Mouse (Mus musculus) C2C12 (cell line): ENCODE results near the gene Adcyap1r1. TPM values are rescaled to one million over a fixed set of nuclear protein-coding genes. Genes with fewer than 3 reads are reported as not detected.

ENCODE experiments used
- H3K27me3 ChIP-seq: one replicate; pipeline ENCODE4 v1.6.1; 2011; ENCODE audit not compliant: control insufficient read depth, insufficient read depth, insufficient read length
- H3K36me3 ChIP-seq: one replicate; pipeline ENCODE4 v1.6.1; 2011; ENCODE audit not compliant: control insufficient read depth, insufficient read depth
- H3K4me3 ChIP-seq: one replicate; pipeline ENCODE4 v1.5.1; 2011; ENCODE audit warnings: mild to moderate bottlenecking, control low read depth; ENCODE audit not compliant: poor library complexity, insufficient read depth, severe bottlenecking
- H3K79me2 ChIP-seq: one replicate; pipeline ENCODE4 v1.6.1; 2011; ENCODE audit not compliant: control insufficient read depth, insufficient read depth
- H3K79me3 ChIP-seq: one replicate; pipeline ENCODE4 v1.6.1; 2011; ENCODE audit warnings: low read depth, control low read depth
- H3ac ChIP-seq: one replicate; pipeline ENCODE3; 2011; ENCODE audit warnings: low read depth; ENCODE audit not compliant: control insufficient read depth, insufficient read length
- CEBPB ChIP-seq: IDR thresholded peaks from one replicate; pipeline ENCODE4 v1.6.1; 2011; ENCODE audit warnings: low read depth, mild to moderate bottlenecking, control low read depth, moderate library complexity
- CTCF ChIP-seq: IDR thresholded peaks from one replicate; pipeline ENCODE4 v1.5.1; 2011; ENCODE audit not compliant: control insufficient read depth, insufficient read depth, insufficient read length
- FOSL1 ChIP-seq: IDR thresholded peaks from one replicate; pipeline ENCODE4 v1.8.0; 2011; ENCODE audit warnings: mild to moderate bottlenecking, low read length; ENCODE audit not compliant: poor library complexity, insufficient read depth, severe bottlenecking
- MAX ChIP-seq: IDR thresholded peaks from one replicate; pipeline ENCODE4 v1.6.1; 2011; ENCODE audit warnings: mild to moderate bottlenecking, control low read depth
- MYOD1 ChIP-seq: IDR thresholded peaks from one replicate; pipeline ENCODE4 v1.6.1; 2011; ENCODE audit warnings: low read depth; ENCODE audit not compliant: control insufficient read depth, insufficient read length
- MYOG ChIP-seq: IDR thresholded peaks from one replicate; pipeline ENCODE4 v1.6.1; 2011; ENCODE audit not compliant: control insufficient read depth, insufficient read length; ENCODE audit errors: extremely low read depth
- USF1 ChIP-seq: IDR thresholded peaks from one replicate; pipeline ENCODE4 v1.6.1; 2011; ENCODE audit warnings: low read depth, mild to moderate bottlenecking, control low read depth, moderate library complexity
- polyA plus RNA-seq: library from polyadenylated mRNA; unstranded; fragments of >200 nt; fragmentation: generic; extraction: Trizol; gene quantifications from one replicate; pipeline ENCODE4 v1.2.1, GENCODE M21; 2012; ENCODE audit warnings: missing spikeins

The Adcyap1r1 gene
- polyA plus RNA-seq, 1 experiment, result 0.01 TPM

GRCm38 (mm10) chr6:55453548-55453947 lies 1.8 kb downstream of the Adcyap1r1 start:
- Histone ChIP-seq H3K79me2 (no peaks in the 10 kb centered on the region), H3K36me3 (no peaks in the 10 kb centered on the region), H3K79me3 (no peaks in the 10 kb centered on the region), H3K27me3 (peaks cover 23% of the 10 kb centered on the region), H3ac (no peak overlapping the region), H3K4me3 (no peak overlapping the region)
- TF ChIP-seq CTCF (no peak), USF1 (no peak)

- TF ChIP-seq MAX, result no peak
- TF ChIP-seq FOSL1, result no peak
- TF ChIP-seq MYOG, result no peak
- no peak for TF ChIP-seq CEBPB
- TF ChIP-seq USF1, result no peak
- no peak for TF ChIP-seq CTCF
- TF ChIP-seq MYOD1, result no peak
- Histone ChIP-seq H3K27me3 (peaks cover 23% of the 10 kb centered on the region), H3K79me2 (no peaks in the 10 kb centered on the region)
Measured at GRCm38 (mm10) chr6:55455641-55456040, 3.9 kb downstream of the Adcyap1r1 start.

GRCm38 (mm10) chr6:55457727-55458126 lies 5.9 kb downstream of the Adcyap1r1 start:
- no peaks in the 10 kb centered on the region for H3K79me2 ChIP-seq
- TF ChIP-seq CTCF (no peak), FOSL1 (no peak), MYOG (no peak), MAX (no peak), MYOD1 (no peak), USF1 (no peak), CEBPB (no peak)
- H3K4me3 ChIP-seq, result no peak overlapping the region
- H3K79me3 ChIP-seq, result no peaks in the 10 kb centered on the region
- H3K36me3 ChIP-seq, result no peaks in the 10 kb centered on the region
- peaks cover 12% of the 10 kb centered on the region for H3K27me3 ChIP-seq
- no peak overlapping the region for H3ac ChIP-seq

More at GRCm38 (mm10) chr6:55455641-55456040, 3.9 kb downstream of the Adcyap1r1 start:
- no peaks in the 10 kb centered on the region for H3K79me3 ChIP-seq
- H3K4me3 ChIP-seq, result no peak overlapping the region
- no peak overlapping the region for H3ac ChIP-seq
- no peaks in the 10 kb centered on the region for H3K36me3 ChIP-seq

GRCm38 (mm10) chr6:55458156-55458555 lies 6.4 kb downstream of the Adcyap1r1 start:
- H3K79me3 ChIP-seq, result no peaks in the 10 kb centered on the region
- no peaks in the 10 kb centered on the region for H3K79me2 ChIP-seq
- H3ac ChIP-seq, result no peak overlapping the region
- H3K27me3 ChIP-seq, result peaks cover 12% of the 10 kb centered on the region
- H3K36me3 ChIP-seq, result no peaks in the 10 kb centered on the region
- no peak overlapping the region for H3K4me3 ChIP-seq
- TF ChIP-seq USF1 (no peak), MYOD1 (no peak), CTCF (no peak), MAX (no peak), MYOG (no peak), FOSL1 (no peak), CEBPB (no peak)

DNA sequence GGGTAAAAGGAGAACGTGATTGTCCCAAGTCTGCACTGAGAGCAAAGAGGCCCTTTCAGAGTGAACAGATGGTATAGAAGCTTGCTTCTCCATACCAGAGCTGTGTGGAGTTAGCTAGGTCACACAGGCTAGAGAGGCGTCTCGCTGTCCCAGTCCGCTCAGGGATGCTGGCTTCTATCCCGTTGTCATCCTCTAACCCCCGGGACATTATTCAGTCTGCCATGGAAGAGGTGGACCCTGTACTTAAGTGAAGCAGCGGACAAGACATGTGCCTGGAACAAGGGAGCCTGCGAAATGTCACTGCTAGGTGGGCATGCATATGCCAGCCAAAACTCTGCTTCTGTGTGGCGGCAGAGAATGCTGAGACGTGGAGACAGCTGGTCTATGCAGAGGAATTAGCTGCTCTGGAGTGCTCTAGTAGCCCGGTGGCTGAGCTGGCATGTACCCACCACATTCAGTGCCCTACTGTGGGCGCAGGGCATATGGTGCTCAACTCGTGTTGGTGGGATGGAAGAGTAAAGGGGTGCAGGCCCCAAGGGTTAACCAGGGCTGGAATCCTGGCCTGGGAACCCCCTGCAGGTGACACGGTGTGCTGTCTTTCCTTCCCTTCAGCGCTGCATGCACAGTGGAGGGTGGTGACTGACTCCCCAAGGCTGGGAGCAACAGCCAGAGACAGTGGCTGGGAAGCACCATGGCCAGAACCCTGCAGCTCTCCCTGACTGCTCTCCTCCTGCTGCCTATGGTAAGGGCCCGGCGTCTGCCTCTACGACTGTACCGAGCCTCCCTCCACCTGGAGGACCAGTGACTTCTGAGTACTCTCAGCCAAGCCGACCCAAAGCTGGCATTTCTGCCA lies 8.0 kb downstream of the Adcyap1r1 start:
- H3K79me2 ChIP-seq, result no peaks in the 10 kb centered on the region
- H3ac ChIP-seq, result no peak overlapping the region
- H3K79me3 ChIP-seq, result no peaks in the 10 kb centered on the region
- H3K27me3 ChIP-seq, result peaks cover 19% of the 10 kb centered on the region
- no peaks in the 10 kb centered on the region for H3K36me3 ChIP-seq
- TF ChIP-seq MYOD1, result no peak
- TF ChIP-seq CTCF, result no peak
- TF ChIP-seq MYOG, result no peak
- no peak for TF ChIP-seq FOSL1
- no peak for TF ChIP-seq USF1
- no peak for TF ChIP-seq CEBPB
- TF ChIP-seq MAX, result no peak
- H3K4me3 ChIP-seq, result no peak overlapping the region
